Mouse (Mus musculus): ENCODE data around the gene Kctd4. TPM values are rescaled to one million over a fixed set of nuclear protein-coding genes. Genes with fewer than 3 reads are reported as not detected.

Kctd4 gene
- polyA plus RNA-seq, 1 experiment: not detected

GRCm38 (mm10) chr14:75942365-75942764 is 12.4 kb upstream of the Kctd4 start:
- H3K9me3 ChIP-seq (ENCODE audit: control insufficient read depth, low read length): no peaks in the 10 kb centered on the region
- H3K36me3 ChIP-seq (ENCODE audit: control insufficient read depth): no peaks in the 10 kb centered on the region
- no peak overlapping the region for H3K4me3 ChIP-seq (replicated peaks)
- no peaks in the 10 kb centered on the region for H3K4me1 ChIP-seq (ENCODE audit: control insufficient read depth)
- no peaks in the 10 kb centered on the region for H3K27me3 ChIP-seq (ENCODE audit: control insufficient read depth)
- TF ChIP-seq GATA1 (IDR thresholded peaks at IDR 0.05; ENCODE audit: low read length) (no peak), TAL1 (IDR thresholded peaks at IDR 0.05; ENCODE audit: low read length) (no peak)

DNA sequence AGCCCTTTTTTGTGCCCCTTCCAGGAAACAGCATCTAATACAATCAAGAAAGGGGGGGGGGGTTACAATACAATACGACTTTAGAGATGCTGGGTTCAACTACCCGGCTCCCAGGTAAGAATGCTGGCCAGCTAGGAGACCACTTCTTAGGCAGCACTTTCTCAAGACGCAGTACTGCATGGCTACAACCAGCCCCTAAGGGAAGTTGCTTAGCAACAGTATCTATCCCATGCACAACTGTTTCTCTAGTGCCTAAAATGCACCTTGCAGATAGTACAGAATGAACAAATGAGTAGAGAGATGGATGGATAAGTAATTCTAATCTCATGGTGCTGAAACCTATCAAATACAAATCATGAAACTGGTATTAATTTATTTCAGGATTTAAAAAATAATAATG is 7.1 kb upstream of the Kctd4 start:
- no peak overlapping the region for H3K4me3 ChIP-seq (replicated peaks)
- peaks cover 4% of the 10 kb centered on the region for H3K36me3 ChIP-seq (ENCODE audit: control insufficient read depth)
- no peaks in the 10 kb centered on the region for H3K27me3 ChIP-seq (ENCODE audit: control insufficient read depth)
- peaks cover 2% of the 10 kb centered on the region for H3K4me1 ChIP-seq (ENCODE audit: control insufficient read depth)
- H3K9me3 ChIP-seq (ENCODE audit: control insufficient read depth, low read length): no peaks in the 10 kb centered on the region
- TF ChIP-seq GATA1 (IDR thresholded peaks at IDR 0.05; ENCODE audit: low read length) (no peak), TAL1 (IDR thresholded peaks at IDR 0.05; ENCODE audit: low read length) (no peak)

- Histone ChIP-seq H3K36me3 (ENCODE audit: control insufficient read depth) (peaks cover 4% of the 10 kb centered on the region), H3K27me3 (ENCODE audit: control insufficient read depth) (no peaks in the 10 kb centered on the region), H3K9me3 (ENCODE audit: control insufficient read depth, low read length) (no peaks in the 10 kb centered on the region), H3K4me3 (replicated peaks) (no peak overlapping the region), H3K4me1 (ENCODE audit: control insufficient read depth) (peaks cover 2% of the 10 kb centered on the region)
- TF ChIP-seq GATA1 (IDR thresholded peaks at IDR 0.05; ENCODE audit: low read length) (no peak), TAL1 (IDR thresholded peaks at IDR 0.05; ENCODE audit: low read length) (no peak)
Measured at GRCm38 (mm10) chr14:75953011-75953410, 1.8 kb upstream of the Kctd4 start.

DNA sequence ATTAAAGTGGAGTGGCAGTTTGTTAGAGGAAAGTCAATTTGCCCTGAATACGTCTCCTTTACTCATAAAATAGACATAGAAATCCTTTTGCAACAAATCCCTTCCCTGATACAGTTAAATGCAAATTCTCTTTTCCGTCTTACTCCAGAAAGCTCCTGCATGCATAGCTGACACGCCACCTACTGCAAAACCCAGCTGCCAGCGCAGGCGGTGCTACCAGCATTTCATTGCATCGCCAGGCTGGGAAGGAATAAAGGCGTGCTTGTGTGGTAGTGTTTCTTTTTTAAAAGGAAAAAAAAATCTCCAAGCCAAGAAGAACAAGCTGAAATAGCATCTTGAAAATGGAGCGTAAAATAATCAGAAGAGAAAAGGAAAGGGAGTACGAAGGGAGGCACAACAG is 7.4 kb downstream of the Kctd4 start:
- no peaks in the 10 kb centered on the region for H3K36me3 ChIP-seq (ENCODE audit: control insufficient read depth)
- H3K27me3 ChIP-seq (ENCODE audit: control insufficient read depth): no peaks in the 10 kb centered on the region
- H3K4me3 ChIP-seq (replicated peaks): no peak overlapping the region
- TF ChIP-seq GATA1 (IDR thresholded peaks at IDR 0.05; ENCODE audit: low read length) (no peak), TAL1 (IDR thresholded peaks at IDR 0.05; ENCODE audit: low read length) (no peak)
- no peaks in the 10 kb centered on the region for H3K9me3 ChIP-seq (ENCODE audit: control insufficient read depth, low read length)
- H3K4me1 ChIP-seq (ENCODE audit: control insufficient read depth): no peaks in the 10 kb centered on the region

GRCm38 (mm10) chr14:75963215-75963614 is 8.4 kb downstream of the Kctd4 start:
- no peaks in the 10 kb centered on the region for H3K9me3 ChIP-seq (ENCODE audit: control insufficient read depth, low read length)
- no peaks in the 10 kb centered on the region for H3K36me3 ChIP-seq (ENCODE audit: control insufficient read depth)
- TF ChIP-seq GATA1 (IDR thresholded peaks at IDR 0.05; ENCODE audit: low read length) (no peak), TAL1 (IDR thresholded peaks at IDR 0.05; ENCODE audit: low read length) (no peak)

GRCm38 (mm10) chr14:75964000-75964399 is 9.2 kb downstream of the Kctd4 start:
- no peaks in the 10 kb centered on the region for H3K27me3 ChIP-seq (ENCODE audit: control insufficient read depth)
- no peaks in the 10 kb centered on the region for H3K36me3 ChIP-seq (ENCODE audit: control insufficient read depth)
- no peaks in the 10 kb centered on the region for H3K4me1 ChIP-seq (ENCODE audit: control insufficient read depth)
- TF ChIP-seq TAL1 (IDR thresholded peaks at IDR 0.05; ENCODE audit: low read length): no peak
- TF ChIP-seq GATA1 (IDR thresholded peaks at IDR 0.05; ENCODE audit: low read length): no peak
- no peak overlapping the region for H3K4me3 ChIP-seq (replicated peaks)
- no peaks in the 10 kb centered on the region for H3K9me3 ChIP-seq (ENCODE audit: control insufficient read depth, low read length)

More at GRCm38 (mm10) chr14:75963215-75963614, 8.4 kb downstream of the Kctd4 start:
- no peaks in the 10 kb centered on the region for H3K27me3 ChIP-seq (ENCODE audit: control insufficient read depth)
- no peaks in the 10 kb centered on the region for H3K4me1 ChIP-seq (ENCODE audit: control insufficient read depth)
- H3K4me3 ChIP-seq (replicated peaks): no peak overlapping the region

- Histone ChIP-seq H3K9me3 (ENCODE audit: control insufficient read depth, low read length) (no peaks in the 10 kb centered on the region), H3K27me3 (ENCODE audit: control insufficient read depth) (no peaks in the 10 kb centered on the region), H3K4me3 (replicated peaks) (no peak overlapping the region), H3K36me3 (ENCODE audit: control insufficient read depth) (no peaks in the 10 kb centered on the region), H3K4me1 (ENCODE audit: control insufficient read depth) (no peaks in the 10 kb centered on the region)
- TF ChIP-seq GATA1 (IDR thresholded peaks at IDR 0.05; ENCODE audit: low read length) (no peak), TAL1 (IDR thresholded peaks at IDR 0.05; ENCODE audit: low read length) (no peak)
Measured at GRCm38 (mm10) chr14:75964433-75964832, 9.6 kb downstream of the Kctd4 start.

DNA sequence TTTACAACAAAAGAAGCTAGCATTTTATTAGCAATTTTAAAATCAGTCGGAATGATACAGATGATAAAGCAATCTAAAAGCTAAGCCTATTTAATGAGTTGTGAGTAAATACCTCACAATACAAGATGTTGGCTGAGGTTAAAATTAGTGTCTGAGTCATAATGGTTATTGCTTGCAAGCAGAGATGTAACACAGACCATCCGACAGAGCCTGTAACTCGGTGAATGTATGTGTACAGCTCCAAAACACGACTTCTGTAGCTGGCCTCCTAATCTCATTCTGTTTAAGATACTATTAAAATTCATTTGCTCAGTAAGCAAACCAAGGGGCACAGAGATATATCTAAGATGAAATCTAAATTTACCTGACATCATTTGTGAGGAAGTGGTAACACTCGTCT is 12.5 kb downstream of the Kctd4 start:
- H3K9me3 ChIP-seq (ENCODE audit: control insufficient read depth, low read length): no peaks in the 10 kb centered on the region
- H3K36me3 ChIP-seq (ENCODE audit: control insufficient read depth): no peaks in the 10 kb centered on the region
- no peak overlapping the region for H3K4me3 ChIP-seq (replicated peaks)
- no peaks in the 10 kb centered on the region for H3K4me1 ChIP-seq (ENCODE audit: control insufficient read depth)
- TF ChIP-seq TAL1 (IDR thresholded peaks at IDR 0.05; ENCODE audit: low read length) (no peak), GATA1 (IDR thresholded peaks at IDR 0.05; ENCODE audit: low read length) (no peak)
- H3K27me3 ChIP-seq (ENCODE audit: control insufficient read depth): no peaks in the 10 kb centered on the region

DNA sequence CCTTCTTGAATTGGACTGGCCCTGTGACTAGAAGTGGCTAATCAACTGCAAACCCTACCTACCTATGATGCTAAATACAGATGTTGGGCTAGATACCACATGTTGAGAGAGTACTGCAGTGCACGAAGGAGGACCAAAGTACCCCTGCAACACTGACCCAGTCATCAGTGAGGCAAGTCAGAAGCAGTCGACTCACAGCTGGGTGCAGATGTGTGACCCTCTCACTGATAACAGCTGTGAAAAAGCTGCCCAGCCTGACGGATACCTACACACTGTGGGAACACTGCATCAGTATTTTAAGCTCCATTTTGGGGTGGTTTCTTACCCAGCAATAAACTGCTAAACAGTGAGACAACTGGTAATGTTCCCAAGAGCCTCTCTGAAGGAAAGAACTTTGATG is 21.3 kb downstream of the Kctd4 start:
- peaks cover 8% of the 10 kb centered on the region for H3K36me3 ChIP-seq (ENCODE audit: control insufficient read depth)
- no peaks in the 10 kb centered on the region for H3K27me3 ChIP-seq (ENCODE audit: control insufficient read depth)
- H3K9me3 ChIP-seq (ENCODE audit: control insufficient read depth, low read length): no peaks in the 10 kb centered on the region
- no peak overlapping the region for H3K4me3 ChIP-seq (replicated peaks)
- TF ChIP-seq GATA1 (IDR thresholded peaks at IDR 0.05; ENCODE audit: low read length): no peak
- TF ChIP-seq TAL1 (IDR thresholded peaks at IDR 0.05; ENCODE audit: low read length): no peak
- peaks cover 18% of the 10 kb centered on the region for H3K4me1 ChIP-seq (ENCODE audit: control insufficient read depth)

DNA sequence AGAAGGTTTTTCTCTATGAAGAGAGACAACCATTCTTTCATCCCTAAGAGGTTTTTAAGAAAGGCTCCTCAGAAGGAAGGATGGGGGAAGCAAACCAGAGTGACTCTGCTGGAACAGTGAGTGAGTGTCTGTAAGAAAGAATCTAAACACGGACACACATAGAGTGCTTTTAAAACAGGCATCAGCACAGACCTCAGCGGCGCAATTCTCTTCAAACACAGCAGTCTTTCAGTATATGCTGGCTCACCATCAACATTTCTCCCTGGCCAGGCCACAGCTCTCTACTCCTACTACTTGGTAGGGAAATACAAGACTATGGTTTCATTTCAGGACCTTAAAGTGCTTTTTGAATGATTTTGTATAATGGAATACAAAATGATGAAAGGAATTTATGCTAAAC is 26.4 kb downstream of the Kctd4 start:
- Histone ChIP-seq H3K4me1 (ENCODE audit: control insufficient read depth) (peaks cover 2% of the 10 kb centered on the region), H3K36me3 (ENCODE audit: control insufficient read depth) (peaks cover 7% of the 10 kb centered on the region), H3K9me3 (ENCODE audit: control insufficient read depth, low read length) (no peaks in the 10 kb centered on the region), H3K4me3 (replicated peaks) (no peak overlapping the region), H3K27me3 (ENCODE audit: control insufficient read depth) (no peaks in the 10 kb centered on the region)
- TF ChIP-seq TAL1 (IDR thresholded peaks at IDR 0.05; ENCODE audit: low read length): no peak
- no peak for TF ChIP-seq GATA1 (IDR thresholded peaks at IDR 0.05; ENCODE audit: low read length)

Data from erythroblast, embryonic 14.5 days (primary cell).